ENCODE assay signal across 11 mouse cellular contexts in the genomic region with DNA sequence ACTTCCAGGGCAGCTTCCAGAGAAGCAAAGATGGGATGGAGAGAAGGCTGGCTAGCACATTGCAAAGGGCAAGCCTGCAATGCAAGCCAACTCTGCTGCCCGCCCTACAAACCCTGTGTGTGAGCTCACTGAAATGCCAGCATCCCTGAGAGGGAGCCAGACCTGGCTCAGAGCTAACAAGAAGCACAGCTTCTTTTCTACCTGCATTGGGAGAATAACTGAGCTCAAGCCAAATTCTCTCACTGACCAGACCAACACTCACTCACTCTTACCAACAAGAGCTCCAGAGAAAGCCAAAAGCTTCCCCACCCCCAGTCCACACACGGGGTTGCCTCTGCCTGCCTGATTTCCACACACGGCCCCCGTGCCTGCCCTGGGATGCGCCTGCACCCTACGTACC. TPM values are rescaled to one million over a fixed set of nuclear protein-coding genes. Genes with fewer than 3 reads are reported as not detected.
DNase-seq lines count a peak whose midpoint lies in the region; ATAC-seq and TF ChIP-seq lines count a peak whose summit lies in the region.
"Had no signal": no experiment of that assay in that cellular context is flagged by ENCODE, and none has a peak within 500 bp of the region (broad histone marks: within the 10 kb centered on the region; RNA-seq: fewer than 3 reads in every experiment).

No protein-coding gene starts in this region.

- no peaks in the 10 kb centered on the region for H3K27me3 ChIP-seq in kidney, postnatal 0 days (ENCODE audit: insufficient read depth, low read length)
- H3K27me3 ChIP-seq in embryonic facial prominence, embryonic 12.5 days, result no peaks in the 10 kb centered on the region

- H3K9me3 ChIP-seq in kidney, postnatal 0 days (replicated peaks; ENCODE audit: low read length), result no peaks in the 10 kb centered on the region
- no peaks in the 10 kb centered on the region for H3K9me3 ChIP-seq in embryonic facial prominence, embryonic 12.5 days

- no peak for DNase-seq in gastrocnemius, adult 2 months
- no peak for DNase-seq in gastrocnemius, postnatal 10 days
- DNase-seq in kidney, postnatal 0 days (ENCODE audit: low spot score), result no peak
- DNase-seq in kidney, postnatal 36 days, result no peak
- DNase-seq in NIH3T3 (ENCODE audit: low read depth), result peak; percentile 37
- DNase-seq in frontal cortex, adult 2 months (ENCODE audit: extremely low spot score in 1 of 2, low spot score in 1 of 2), result no peak
- no peak for DNase-seq in layer of hippocampus, postnatal 25 days (ENCODE audit: extremely low spot score in 1 of 2, low spot score in 1 of 2)
- DNase-seq: adrenal gland, postnatal 14 days; left cerebral cortex, postnatal 4 days; lung, postnatal 36 days had no signal

- H3K36me3 ChIP-seq in kidney, postnatal 0 days (ENCODE audit: insufficient read depth, low read length), result peaks cover 80% of the 10 kb centered on the region
- peaks cover 56% of the 10 kb centered on the region for H3K36me3 ChIP-seq in embryonic facial prominence, embryonic 12.5 days

- intact Hi-C loops in gastrocnemius, adult 2 months (cut with DNase I), result no loop called here

- H3K4me1 ChIP-seq in kidney, postnatal 0 days (replicated peaks; ENCODE audit: insufficient read depth, low read length), result peaks cover 20% of the 10 kb centered on the region
- H3K4me1 ChIP-seq in embryonic facial prominence, embryonic 12.5 days, result peaks cover 23% of the 10 kb centered on the region

- no peak overlapping the region for H3K4me2 ChIP-seq in kidney, postnatal 0 days (ENCODE audit: low read length)
- H3K4me2 ChIP-seq in embryonic facial prominence, embryonic 12.5 days (replicated peaks), result no peak overlapping the region

- H3K4me3 ChIP-seq in gastrocnemius, adult 2 months, result no peak overlapping the region
- H3K4me3 ChIP-seq in kidney, postnatal 0 days (replicated peaks; ENCODE audit: low read depth, low read length), result no peak overlapping the region
- H3K4me3 ChIP-seq in embryonic facial prominence, embryonic 12.5 days, result no peak overlapping the region

- TF ChIP-seq CTCF in gastrocnemius, adult 2 months (IDR thresholded peaks at IDR 0.05), result no peak
- no peak for TF ChIP-seq CTCF in kidney, postnatal 0 days (IDR thresholded peaks at IDR 0.05; ENCODE audit: low read depth)

- ATAC-seq in kidney, postnatal 0 days (replicated peaks; ENCODE audit: low FRiP score, low read depth), result no peak
- no peak for ATAC-seq in embryonic facial prominence, embryonic 12.5 days (ENCODE audit: insufficient number of reproducible peaks, insufficient read depth, low FRiP score, low TSS enrichment)

- H3K27ac ChIP-seq in gastrocnemius, adult 2 months, result peak overlapping the region; percentile 82
- H3K27ac ChIP-seq in kidney, postnatal 0 days, result 0 out of 2 replicates have a peak overlapping the region, but pooled peaks have one; percentile 33
- H3K27ac ChIP-seq in embryonic facial prominence, embryonic 12.5 days, result 0 out of 2 replicates have a peak overlapping the region, but pooled peaks have one; percentile 54

- H3K9ac ChIP-seq in kidney, postnatal 0 days (ENCODE audit: low read depth, low read length), result no peak overlapping the region
- no peak overlapping the region for H3K9ac ChIP-seq in embryonic facial prominence, embryonic 12.5 days

- 78% methylated on average over 6 of the region's 6 CpGs for WGBS in kidney, postnatal 0 days
- 82% methylated on average over 6 of the region's 6 CpGs for WGBS in embryonic facial prominence, embryonic 12.5 days

RNA-seq across cellular contexts. Expression of a gene that starts 37.5 kb away (rescaled TPM):
- total RNA-seq in gastrocnemius, adult 2 months (2021), result 10 to 100 TPM; 37.4 to 57.4 TPM
- 100 to 1,000 TPM; 117 to 155 TPM for total RNA-seq in gastrocnemius, postnatal 10 days (2021)
- polyA plus RNA-seq in kidney, postnatal 0 days (2015; fragmentation: Nextera tagmentation; extraction: Ambion mirVana), result 52.9 and 57.2 TPM in 2 replicates
- 37.3 and 37.9 TPM in 2 replicates for polyA plus RNA-seq in embryonic facial prominence, embryonic 12.5 days (2016; fragmentation: Nextera tagmentation; extraction: Ambion mirVana)
- polyA plus RNA-seq in frontal cortex, adult 2 months (2012; rRNA removed), result 34.4 and 38.7 TPM in 2 replicates
- total RNA-seq in layer of hippocampus, postnatal 25 days (2021), result 10 to 100 TPM; 75.0 to 90.2 TPM

RNA-seq across cellular contexts. Expression of a gene that starts 47.7 kb away (rescaled TPM):
- total RNA-seq in gastrocnemius, adult 2 months (2021), result under 1 TPM; 0.08 to 0.31 TPM
- under 1 TPM in 1 of 2 experiments, not detected in 1; 0.61 TPM for total RNA-seq in gastrocnemius, postnatal 10 days (2021)
- not detected in 2 replicates for polyA plus RNA-seq in kidney, postnatal 0 days (2015; fragmentation: Nextera tagmentation; extraction: Ambion mirVana)
- 0.24 and 0.83 TPM in 2 replicates for polyA plus RNA-seq in embryonic facial prominence, embryonic 12.5 days (2016; fragmentation: Nextera tagmentation; extraction: Ambion mirVana)
- 4.0 and 5.2 TPM in 2 replicates for polyA plus RNA-seq in frontal cortex, adult 2 months (2012; rRNA removed)
- total RNA-seq in layer of hippocampus, postnatal 25 days (2021), result 1 to 10 TPM; 4.0 to 4.8 TPM
